Mouse (Mus musculus): ENCODE results near the gene Mylk.

Gene Mylk

GRCm38 (mm10) chr16:35046081-35046775, 301.2 kb downstream of the Mylk start:
- no peak for ATAC-seq (ENCODE audit: insufficient number of reproducible peaks, low FRiP score, low TSS enrichment)

- no peak for ATAC-seq (ENCODE audit: insufficient number of reproducible peaks, low FRiP score, low TSS enrichment)
These were observed 302.4 kb downstream of the Mylk start for GRCm38 (mm10) chr16:35047272-35047969.

DNA sequence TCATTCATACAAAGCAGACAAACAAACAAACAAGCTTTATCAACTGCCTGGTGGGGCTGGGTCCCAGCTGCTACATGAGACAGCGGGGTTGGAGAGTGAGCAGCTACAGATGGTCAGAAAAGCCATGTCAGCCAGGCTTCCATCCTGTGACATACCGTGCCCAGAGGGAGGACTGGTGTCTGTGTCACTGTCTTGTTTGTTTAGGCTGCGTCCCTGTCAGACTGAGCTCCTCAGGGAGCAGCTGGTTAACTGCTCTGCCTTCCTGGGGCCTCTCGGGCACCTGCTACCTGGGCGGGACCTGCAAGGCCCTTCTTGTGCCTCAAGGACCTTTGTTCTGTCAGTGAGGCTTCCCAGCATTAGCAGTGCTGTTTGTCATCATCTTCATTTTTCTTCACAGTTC, 306.1 kb downstream of the Mylk start:
- peak; percentile 82 for ATAC-seq (ENCODE audit: insufficient number of reproducible peaks, low FRiP score, low TSS enrichment)
